Mouse (Mus musculus) kidney, adult 8-10 months (tissue): ENCODE data around the gene Ubr1.
"Not testable (repeated sequence)": the region's sequence is repeated elsewhere in the genome, so short reads cannot be mapped to it uniquely, and the experiment has no call there.

Experiments
- DNase-seq, 2 experiments: peaks; one replicate each; pipeline ENCODE4 v3.0.0; 2022

Ubr1 gene

DNA sequence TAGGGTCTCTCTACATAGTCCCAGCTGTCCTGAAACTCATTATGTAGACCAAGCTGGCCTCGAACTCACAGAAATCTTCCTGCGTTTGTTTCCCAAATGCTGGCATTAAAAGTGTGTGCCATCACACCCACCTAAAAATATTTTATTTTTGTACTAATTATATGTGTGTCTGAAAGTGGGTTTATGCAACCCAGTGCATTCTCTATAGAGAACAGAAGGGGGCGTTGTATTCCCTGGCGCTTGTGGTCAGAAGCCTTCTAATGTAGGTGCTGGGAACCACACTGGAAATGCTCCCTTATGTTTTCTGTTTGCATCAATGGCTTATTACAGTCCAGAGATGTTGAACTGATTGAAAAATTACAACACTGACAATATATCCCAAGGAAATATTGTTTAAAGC, 5.8 kb upstream of the Ubr1 start:
- DNase-seq, result no peak

DNA sequence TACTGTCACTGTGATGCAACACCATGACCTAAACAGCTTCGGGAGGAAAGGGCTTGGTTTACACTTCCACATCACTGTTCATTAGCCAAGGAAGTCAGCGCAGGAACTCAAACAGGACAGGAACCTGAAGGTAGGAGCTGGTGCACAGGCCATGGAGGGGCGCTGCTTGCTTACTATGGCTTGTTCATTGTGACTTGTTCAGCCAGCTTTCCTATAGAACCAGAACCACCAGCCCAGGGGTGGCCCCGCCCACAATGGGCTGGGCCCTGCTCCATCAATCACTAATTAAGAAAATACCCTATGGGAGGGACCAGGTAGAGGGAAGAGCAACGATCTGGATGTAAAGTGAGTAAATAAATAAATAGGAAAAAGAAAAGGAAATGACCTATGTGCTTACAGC, 2.4 kb upstream of the Ubr1 start:
- DNase-seq, result no peak

DNA sequence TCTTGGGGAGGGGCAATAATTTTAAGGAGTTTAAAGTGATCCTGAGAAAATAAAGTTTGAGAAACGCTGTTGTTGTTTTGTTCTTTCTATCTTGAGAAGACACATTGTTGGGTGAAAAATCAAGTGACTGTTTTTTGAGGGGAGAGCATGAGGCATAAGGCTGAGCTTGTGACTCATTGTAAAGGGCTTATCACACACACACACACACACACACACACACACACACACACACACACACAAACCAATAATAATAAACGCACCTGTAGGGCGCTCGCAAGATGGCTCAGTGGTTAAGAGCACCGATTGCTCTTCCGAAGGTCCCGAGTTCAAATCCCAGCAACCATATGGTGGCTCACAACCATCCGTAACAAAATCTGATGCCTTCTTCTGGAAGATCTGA, 1.7 kb upstream of the Ubr1 start:
- not testable (repeated sequence) for DNase-seq

DNA sequence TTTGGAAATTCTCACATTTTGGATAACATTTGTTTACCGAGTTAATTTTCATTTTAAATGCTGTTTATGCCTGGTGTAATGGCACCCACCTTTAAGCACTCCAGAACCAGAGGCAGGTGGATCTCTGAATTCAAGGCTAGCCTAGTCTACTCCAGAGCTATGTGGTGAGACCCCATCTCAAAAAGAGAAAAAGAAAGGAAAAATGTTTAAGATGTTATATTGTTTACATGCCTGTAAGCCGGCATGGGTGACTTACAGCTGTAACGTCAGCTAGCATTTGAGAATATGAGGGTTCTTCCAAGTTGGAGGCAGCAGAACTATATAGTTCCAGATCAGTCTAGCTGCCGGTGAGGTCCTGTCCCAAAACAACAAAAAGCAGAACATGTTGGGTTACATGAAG, 1.3 kb upstream of the Ubr1 start:
- no peak for DNase-seq

DNA sequence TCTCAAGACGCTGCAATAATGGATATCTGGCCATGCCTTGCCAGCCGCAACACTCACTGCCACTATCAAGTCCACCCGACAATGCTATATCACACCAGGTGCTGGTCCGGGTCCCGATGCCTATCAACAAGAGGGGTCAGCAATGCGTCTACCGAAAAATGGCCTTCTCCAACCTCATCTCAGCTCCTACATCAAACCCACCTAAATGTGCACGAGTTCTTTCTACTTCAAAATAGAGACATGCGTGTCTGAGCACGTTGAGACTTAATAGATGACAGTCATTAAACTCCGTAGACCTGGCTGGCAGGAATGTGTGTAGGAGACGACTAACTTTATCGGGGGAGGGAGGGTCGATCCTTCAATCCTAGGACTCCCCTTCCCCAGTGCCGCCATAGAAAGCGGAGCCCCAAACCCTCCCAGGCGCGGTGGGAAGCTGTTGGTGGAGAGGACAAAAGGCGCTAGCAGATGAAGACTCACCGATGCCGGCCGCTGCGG, 423 bp downstream of the Ubr1 start:
- DNase-seq, result no peak

DNA sequence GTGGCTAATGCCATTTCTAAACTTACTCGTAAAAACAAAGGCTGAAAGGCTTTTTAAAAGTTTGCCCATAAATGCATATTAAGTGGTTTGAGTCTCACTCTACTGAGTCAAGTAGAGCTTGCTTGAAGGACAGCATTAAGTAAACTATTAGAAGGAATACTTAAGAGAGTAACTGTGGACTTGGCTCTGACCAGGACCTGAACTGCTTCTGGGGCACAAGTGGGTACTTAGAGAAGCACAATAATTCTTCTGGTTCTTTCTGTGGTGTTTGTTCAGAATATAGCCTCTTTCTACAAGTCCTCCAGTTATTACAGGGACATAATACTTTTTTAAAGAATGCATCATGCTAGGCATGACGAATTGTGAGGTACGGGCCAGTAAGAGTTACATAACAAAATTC, 5.0 kb downstream of the Ubr1 start:
- no peak for DNase-seq

DNA sequence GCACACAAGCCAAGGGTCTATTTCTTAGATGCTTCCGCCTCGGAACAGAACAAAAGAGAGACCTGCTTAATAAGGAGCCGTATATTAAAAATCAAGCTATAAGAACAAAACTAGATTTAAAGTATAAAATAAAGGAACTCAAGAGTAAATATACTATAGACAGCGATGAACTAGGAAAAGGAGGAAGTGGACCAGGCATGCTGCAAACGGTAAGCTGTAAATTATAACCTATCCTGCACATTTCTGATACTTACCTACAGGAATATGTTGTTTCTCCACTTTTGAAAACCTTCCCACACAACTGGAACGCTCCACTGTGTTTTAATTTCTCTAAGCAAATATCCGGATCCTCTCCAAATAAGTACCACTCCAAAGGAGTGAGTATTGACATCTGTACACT, 7.4 kb downstream of the Ubr1 start:
- DNase-seq, result no peak

DNA sequence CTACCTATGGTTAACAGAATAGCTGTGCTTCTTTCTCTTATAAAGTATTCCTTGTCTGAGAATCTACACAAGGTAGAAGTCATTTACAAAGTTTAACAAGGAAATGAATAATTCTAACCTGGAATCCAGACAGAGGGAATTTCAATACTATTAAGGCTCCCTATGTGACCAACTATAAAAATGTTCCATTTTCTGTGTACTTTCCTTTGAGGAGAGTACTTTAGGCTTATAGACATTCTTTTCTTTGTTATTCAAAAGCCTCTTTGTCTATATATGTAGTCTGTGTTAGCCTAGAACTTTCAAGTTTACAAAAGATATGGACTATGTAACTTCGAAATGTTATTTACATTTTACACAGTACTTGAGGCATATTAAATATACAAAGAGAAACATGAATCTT, 10.3 kb downstream of the Ubr1 start:
- DNase-seq, result no peak

DNA sequence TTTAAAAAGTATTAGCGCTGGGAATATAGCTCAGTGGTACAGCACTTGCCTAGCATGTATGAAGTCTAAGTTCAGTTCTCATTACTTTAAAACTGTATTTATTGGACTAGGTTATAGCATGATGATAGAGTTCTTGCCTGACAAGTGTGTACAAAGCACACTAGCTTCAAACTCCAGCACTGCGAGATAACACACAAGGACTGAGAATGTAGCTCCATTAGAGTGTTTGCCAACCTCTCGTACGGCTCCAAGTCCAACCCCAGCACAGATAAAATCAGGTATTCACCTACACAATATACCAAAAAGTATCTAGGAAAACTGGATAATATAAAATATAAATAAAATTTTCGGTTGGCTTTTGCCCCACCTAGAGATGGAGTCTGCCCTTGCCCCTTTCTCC, 10.7 kb downstream of the Ubr1 start:
- no peak for DNase-seq

DNA sequence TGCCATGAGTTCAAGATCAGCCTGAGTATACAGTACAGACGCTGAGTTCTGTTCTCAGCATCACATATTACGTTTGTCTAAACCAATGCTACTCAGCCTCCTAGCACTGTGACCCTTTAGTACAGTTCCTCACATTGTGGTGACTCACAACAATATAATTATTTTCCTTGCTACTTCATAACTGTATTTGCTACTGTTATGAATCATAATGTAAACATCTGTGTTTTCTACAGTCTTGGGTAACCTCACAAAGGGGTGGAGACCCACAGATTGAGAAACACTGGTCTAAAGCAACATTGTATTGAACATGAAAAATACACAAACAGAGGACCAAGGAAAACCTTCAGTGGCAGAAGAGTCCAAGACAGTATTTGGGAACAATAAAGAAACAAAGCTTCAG, 11.2 kb downstream of the Ubr1 start:
- DNase-seq, result no peak

DNA sequence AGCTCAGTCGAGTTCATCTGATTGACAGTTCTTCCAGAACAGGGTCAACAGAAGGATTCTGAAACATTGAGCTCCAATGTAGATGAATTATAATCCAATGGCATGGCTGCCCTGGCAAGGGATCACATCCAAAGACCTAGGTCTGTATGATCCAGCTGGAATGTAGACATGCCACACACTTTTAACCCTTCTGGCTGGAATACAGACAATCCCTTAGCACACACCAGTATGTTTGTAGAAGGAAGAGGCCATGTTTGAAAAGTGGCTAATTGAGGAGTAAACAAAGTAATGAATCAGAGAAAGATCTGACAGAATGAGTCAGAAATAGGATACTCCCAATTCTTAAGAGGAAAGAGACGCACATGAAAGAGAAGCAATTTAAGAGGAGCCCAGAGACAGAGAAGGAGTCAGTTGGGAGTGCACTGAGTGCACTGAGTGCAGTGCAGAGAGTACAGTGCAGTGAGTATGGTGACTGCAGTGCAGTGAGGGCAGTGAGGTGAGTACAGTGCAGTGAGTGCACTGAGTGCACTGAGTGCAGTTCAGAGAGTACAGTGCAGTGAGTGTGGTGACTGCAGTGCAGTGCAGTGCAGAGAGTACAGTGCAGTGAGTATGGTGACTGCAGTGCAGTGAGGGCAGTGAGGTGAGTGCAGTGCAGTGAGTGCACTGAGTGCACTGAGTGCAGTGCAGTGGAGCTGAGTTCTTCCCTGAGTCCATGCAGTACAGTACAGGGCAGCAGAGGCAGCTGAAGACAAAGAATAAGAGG, 18.2 kb downstream of the Ubr1 start:
- DNase-seq, result no peak

DNA sequence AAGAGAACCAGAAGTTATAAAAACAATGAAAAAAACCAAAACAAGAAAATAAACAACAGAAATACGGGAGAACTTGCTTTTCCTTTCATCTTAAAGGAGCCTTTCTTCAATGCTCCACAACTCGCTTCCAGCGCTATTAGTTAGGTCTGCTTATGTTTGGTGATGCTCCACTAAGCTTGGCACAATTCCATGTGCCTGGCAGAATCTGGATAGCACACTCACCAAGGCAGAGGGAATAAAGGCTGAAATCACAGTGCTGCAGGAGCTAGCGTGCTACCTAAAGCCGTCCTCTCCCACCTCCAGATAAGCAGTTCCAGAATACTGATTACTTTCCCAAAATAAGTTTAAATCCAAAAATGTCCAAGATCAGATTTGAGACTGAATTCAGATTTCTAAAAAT, 19.3 kb downstream of the Ubr1 start:
- peak; percentile 37 to 42 for DNase-seq

DNA sequence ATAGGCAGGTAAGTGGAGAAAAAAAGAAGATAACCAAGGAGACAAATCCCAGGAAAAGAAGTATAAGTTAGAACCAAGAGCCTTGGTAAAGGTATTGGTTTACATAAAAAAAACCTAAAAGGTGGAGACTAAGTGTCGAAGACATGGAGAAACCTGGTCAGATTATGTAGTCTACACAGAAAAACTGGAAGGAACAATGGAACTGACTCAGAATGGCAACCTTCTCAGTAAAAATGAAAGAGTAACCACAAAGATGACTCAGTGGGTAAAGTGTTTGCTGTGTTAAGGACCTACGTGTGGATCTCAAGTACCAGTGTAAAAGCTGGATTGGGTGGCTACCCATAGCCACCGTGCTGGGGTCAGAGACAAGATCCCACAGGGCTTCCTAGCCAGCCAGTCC, 37.5 kb downstream of the Ubr1 start:
- DNase-seq, result no peak

DNA sequence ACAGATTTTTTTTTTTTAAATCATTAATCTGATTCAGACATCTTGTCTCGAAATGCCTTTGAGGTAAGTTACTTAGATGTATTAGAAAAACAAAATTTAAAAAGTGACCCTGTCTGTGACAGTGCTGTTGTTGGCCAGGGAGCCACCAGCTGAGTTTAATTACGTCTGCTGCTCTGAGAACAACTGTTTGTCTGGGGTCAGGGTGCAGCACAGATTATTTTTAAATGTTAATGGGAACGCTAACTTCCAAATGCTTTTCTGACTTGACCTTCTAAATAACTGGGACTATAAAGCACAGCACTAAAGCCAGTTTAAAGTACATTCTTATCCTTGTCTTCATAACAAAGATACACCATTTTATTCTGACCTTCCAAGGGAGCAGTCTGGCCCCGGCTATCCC, 61.0 kb downstream of the Ubr1 start:
- DNase-seq, result peak in 1 of 2 experiments; percentile 8

DNA sequence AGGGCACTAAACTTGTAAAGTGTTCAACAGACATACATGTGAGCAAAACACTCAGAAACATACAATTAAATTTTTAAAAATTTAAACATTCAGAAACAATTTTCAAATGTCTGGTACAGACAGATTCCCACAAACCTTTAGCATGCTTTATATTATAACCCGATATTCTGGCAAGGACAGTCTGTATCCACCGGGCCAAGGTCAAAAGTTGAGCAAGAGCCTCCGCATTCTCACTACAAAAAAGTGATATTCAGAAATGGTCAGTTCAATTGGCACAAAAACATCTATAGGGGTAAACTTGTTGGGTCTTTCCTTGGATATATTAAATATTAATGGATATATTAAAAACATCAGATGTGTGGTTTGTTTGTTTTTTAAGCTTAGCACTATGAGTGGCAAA, 74.2 kb downstream of the Ubr1 start:
- no peak for DNase-seq

DNA sequence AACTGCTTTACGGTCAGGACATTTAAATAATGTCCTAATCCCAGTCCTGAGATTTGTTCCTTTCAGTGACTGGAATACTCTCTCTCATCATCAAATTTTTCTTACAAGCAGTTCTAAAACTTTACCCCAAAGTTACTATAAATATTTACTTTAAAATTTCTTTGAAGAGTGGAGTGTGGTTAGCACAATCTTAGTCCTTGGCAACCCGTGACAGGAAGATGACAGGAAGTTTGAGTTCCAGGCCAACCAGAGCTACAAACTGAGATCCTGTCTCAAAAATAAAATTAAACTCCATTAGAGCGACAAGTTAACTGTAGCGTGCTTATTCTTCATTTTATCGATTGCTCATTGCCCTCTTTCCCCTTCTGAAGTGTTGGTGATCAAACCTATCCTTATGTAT, 82.9 kb downstream of the Ubr1 start:
- no peak for DNase-seq

DNA sequence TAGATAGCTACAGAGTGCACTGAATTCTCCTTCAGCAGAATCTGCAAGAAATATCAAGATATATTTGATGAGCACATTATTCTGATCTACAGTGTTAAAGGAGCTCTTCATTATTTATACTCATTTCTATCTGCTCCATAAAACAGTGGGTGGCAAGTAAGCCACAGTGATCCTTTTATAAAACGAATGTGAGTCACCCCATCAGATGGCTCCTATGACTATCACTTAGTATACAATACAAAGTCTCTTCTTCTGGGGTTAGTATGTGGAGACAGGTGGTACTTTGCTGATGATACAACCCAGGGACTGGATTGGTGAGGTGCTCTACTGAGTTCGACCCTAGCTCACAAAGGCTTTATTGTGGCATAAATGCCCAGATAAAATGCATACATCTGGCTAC, 97.3 kb downstream of the Ubr1 start:
- no peak for DNase-seq

DNA sequence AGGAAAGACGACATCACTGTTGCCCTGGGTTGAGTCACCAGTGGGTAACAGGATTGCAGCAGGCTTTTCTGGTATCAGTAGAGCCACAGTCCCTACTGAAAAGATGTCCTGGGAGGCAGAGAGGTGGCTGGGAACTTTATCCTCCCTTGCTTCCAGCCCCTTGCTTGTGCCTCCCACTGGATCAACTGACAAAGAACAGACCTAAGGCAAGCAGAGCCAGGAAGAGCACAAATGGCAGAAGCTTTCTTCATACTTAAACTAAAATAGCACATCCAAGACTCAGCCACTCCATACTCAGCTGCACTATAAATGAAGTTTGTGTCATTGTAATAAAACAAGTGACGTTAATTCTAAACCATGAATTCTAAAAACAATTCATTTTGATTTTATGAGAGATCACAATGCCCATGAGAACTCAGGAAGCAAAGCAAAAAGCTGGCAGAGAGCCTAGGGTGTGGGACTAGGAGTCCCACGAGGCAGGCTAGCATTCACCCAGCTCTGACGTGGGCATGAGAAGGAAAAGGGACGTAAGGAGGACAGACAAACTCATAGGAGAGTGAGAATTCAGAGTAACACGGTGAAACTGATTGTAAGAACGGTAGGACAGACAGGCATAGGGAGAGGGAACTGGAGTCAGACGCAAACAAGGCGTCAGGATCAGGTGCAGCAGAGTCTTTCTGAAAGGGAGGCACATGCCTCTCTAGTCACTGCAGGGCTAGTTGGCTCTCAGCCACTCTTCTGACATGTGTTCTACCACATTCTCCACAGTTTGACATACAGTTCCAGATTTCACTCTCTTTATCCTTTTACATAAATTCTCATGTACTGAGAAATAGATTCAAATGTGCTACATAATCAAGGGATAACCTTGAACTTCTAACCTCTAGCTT, 98.8 kb downstream of the Ubr1 start:
- peak in 1 of 2 experiments; percentile 11 for DNase-seq

DNA sequence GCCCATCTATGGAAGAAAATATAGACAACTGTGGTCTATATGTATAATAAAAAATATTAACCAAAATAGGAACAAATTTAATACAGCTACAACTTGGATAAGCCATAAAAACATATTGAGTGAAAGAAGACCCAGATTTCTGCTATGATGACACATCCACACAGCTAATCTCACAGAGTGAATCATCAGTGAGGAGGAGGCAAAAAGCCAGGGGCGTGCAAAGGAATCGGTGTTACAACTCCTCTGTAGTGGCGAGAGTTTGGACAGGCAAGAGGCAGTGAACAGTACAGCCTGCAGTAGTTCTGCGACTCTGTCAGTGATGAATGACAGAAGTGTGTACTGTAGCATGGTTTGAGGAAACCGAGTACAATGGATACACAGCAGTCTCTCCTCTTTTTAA, 103.2 kb downstream of the Ubr1 start:
- DNase-seq, result no peak

DNA sequence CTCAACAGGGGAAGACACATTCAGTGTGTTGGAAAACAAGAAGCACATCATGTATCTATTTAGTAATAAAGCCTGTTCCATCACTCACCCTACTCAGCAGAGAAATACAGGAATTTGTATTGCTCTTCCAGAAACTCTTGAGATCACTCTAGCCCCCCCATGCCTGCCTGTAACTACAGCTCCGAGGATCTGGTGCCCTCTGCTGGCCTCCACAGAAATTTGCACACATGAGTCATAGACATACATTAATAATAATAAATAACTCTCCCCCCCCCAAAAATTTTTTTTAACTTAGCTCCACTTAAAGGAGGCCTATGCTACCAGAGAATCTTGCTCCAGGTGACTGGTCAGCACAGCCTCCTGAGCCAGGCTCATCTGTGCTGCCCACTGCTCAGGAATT, 104.0 kb downstream of the Ubr1 start:
- peak in 1 of 2 experiments; percentile 14 for DNase-seq

DNA sequence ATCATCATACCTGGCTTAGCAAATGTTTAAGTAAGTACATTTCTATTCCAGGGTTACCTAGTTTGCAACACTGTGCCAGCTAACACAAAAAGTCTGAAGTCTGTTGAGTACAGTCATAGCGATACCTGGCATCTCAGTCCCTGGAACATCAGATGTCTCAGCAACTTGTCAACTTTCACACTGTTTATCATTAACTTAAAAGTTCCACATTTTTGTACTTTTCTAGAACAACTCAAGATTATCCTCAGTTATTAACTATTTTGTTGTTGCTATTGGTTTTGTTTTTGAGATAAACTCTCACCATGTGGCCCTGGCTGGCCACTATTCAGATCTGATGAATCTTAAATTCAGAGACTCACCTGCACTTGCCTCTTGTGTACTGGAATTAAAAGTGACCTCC, 107.1 kb downstream of the Ubr1 start:
- no peak for DNase-seq

DNA sequence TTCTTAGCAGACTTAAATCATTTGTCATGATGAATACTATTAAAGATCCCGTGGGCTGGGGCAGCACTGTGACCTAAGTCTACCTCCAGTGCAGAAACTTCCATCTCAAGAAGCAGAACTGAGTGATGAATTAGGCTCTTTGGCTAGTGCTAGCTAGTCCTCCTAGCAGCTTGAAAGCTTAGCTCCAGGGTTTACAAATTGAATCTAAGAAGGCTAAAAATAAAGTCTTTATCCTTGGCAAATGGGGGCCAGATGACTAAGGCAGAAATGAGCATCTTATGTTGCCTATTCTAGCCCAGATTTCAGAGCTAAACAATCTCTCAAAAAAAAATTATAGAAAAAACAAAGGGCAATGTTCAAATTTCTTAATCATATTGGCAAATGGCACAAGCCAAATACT, 109.8 kb downstream of the Ubr1 start:
- no peak for DNase-seq

DNA sequence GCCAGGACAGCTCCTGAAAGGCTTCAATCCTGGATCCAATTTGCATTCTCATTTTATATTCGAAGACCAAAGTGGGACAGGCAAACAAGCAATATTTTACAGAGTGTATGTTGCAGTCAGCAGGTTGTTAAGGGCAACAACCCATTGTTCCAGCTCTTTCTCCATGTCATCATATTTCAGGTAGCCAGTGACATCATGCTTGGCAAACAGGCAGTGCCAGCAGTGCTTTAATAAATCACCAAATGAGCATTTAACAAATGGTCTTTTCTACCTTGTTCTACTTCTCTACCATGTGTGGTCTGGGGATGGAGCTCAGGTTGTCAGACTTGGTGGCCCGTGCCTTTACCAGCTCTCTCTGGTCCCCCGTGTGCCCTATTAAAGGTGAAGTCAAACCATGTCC, 112.4 kb downstream of the Ubr1 start:
- peak; percentile 12 to 64 for DNase-seq

DNA sequence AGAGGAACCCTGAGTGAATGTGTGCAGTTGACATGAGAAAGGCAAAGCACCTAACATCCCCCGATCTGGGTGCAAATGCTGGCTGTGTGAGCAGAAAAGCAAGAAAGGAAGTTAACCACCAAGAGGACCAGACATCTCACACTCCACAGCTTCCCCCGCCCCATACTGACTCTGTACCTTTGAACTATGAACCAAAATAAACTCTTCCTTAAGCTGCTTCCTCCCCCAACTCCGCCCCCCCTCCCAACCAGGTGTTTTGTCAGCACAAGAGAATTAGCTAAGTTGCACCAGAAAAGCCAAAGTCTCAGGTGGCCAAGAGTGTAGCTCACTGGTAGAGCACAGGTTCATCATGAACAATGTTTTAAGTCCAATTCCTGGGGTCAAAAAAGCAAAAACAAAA, 117.4 kb downstream of the Ubr1 start:
- peak; percentile 29 to 56 for DNase-seq
